Mouse (Mus musculus) megakaryocyte-erythroid progenitor cell, adult 5-6 weeks (primary cell): Measurements from ENCODE around the gene Triobp. TPM values are rescaled to one million over a fixed set of nuclear protein-coding genes. Genes with fewer than 3 reads are reported as not detected.
"Not testable (repeated sequence)": the region's sequence is repeated elsewhere in the genome, so short reads cannot be mapped to it uniquely, and the experiment has no call there.

Experiments
- ATAC-seq: replicated peaks from 2 replicates; pipeline ENCODE4 v1.8.0; 2016; ENCODE audit warnings: mild to moderate bottlenecking, inconsistent platforms; ENCODE audit not compliant: severe bottlenecking, poor library complexity, low FRiP score, low TSS enrichment
- total RNA-seq, 2 experiments: library from RNA; stranded (forward) in 1 of 2; stranded (reverse) in 1 of 2; fragments of 200-1000, 215-1000 nt in 1 of 2; fragments of >200 nt in 1 of 2; fragmentation: Nextera tagmentation in 1 of 2; gene quantifications; 2 replicates each; pipeline ENCODE4 v1.2.3; 2014 to 2017

The Triobp gene
- total RNA-seq, 2 experiments from 2014 or later: 11.2 to 29.1 TPM

DNA sequence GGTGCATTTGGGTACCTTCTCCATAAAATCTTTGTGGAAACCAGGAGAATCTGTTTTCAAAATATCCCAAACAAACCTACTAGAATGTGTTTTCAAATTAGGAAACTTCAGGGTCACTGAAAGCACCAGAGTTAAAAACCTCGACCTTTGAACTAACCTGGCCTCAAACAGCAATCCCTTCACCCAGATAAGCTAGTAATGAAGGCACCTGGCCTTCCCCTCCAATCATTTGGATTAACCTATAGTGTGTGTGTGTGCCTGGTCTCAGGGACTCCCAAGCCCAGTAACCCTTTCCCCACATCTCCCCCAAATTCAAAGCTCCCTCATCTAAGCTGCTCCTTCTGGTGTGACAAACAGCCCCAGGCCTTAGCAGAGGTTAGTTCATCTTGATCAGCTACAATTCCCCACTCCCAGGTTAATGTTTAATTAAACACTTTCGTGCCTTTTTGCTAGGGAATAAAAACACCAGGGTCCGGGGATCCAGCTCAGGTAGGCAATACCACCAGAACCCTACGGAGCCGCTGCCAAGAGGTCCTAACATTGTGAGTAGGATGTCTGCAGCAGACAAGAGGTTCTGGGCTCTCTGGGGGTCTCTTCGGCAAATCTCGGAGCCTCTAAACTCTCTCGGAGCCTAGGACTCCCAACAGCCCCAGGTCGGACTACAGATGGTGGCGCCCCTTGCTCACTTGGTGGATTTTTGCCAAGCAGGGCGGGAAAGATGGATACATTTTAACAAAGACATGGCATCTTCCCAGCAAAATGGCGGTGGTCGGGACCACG, 79.2 kb downstream of the Triobp start:
- ATAC-seq: no peak

DNA sequence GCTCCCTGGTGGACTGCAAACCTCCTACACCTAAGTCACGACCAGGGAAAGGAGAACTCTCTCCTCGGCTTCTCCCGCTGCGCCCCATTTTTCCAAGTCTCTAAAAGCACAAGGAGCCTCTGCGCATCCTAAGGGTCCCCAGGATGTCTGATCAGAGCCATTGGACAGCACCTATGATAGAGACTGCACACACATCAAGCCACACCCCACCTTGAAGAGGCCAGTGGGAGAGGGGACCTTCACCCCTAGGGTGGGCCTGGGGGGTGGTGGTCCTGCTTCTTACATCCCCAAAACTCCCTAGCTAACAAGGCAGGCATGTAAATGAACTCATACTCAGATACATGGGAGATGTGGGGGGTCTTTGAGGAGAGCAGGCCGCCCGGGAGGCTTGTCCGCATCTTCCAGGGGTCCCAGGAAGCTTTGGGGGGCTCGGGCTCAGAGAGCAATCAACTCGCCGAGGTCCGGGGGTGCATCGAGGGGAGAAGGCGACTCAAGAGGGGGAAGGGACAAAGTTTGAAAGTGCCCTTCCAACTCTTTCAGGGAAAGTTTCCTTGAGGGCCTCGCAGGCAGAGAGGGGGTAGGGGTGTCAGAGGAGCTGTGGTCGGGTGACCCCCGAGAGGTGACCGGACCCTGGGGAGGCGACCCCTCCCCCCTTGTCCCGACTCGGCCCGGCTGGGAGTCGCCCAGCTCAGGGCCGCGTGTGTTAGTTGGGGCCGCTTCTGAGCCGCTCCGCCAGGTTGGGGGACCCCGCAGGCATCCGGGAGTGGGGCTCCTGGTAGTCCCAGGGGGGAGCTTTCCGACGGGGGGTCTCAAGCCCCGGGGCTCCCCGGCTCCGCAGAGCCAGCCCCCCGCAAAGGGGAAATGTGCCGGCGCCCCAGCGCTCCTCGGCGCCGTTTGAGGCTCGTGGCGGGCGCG, 80.0 kb downstream of the Triobp start:
- ATAC-seq: no peak

DNA sequence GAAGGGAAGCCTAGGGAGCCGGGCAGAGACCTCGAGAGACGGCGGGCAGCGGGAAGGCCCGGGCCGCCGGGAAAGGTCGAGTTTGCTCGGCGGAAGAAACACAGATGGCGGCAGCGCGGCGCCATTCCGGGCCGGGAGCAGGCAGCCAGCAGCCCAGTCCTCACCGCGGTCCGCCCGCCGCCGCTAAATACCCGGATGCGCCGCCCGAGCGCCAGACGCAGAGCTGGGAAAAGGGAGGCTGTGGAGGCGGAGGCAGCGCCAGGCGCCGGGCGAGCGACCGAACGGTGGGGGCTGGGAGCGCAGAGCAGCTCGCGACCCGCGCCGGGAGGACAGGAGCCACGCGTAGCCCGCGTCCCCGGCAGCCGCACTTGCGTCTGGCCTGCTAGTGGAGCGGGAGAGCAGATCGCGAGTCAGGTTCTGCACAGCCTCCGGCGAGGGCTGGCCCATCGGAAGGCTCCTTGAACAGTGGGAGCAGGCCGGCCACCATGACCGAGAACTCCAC, 80.8 kb downstream of the Triobp start, which contains the start of gene H1f0:
H1f0 (plus strand) TSS at position 214 of the 502 bp plus-strand sequence.
- peak; percentile 61 for ATAC-seq

DNA sequence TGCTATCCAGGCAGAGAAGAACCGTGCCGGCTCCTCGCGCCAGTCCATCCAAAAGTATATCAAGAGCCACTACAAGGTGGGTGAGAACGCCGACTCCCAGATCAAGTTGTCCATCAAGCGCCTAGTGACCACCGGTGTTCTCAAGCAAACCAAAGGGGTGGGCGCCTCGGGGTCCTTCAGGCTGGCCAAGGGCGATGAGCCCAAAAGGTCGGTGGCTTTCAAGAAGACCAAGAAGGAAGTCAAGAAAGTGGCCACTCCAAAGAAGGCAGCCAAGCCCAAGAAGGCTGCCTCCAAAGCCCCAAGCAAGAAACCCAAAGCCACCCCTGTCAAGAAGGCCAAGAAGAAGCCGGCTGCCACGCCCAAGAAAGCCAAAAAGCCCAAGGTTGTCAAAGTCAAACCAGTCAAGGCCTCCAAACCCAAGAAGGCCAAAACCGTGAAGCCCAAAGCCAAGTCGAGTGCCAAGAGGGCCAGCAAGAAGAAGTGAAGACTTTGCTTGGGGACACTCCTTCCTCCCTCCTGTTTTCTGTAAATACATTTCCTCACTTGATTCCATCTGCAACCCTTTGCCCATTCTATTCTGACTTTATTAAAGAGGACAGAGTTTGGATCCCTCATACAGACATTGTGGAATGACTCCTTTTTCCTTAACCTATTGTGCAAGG, 81.4 kb downstream of the Triobp start:
- no peak for ATAC-seq

DNA sequence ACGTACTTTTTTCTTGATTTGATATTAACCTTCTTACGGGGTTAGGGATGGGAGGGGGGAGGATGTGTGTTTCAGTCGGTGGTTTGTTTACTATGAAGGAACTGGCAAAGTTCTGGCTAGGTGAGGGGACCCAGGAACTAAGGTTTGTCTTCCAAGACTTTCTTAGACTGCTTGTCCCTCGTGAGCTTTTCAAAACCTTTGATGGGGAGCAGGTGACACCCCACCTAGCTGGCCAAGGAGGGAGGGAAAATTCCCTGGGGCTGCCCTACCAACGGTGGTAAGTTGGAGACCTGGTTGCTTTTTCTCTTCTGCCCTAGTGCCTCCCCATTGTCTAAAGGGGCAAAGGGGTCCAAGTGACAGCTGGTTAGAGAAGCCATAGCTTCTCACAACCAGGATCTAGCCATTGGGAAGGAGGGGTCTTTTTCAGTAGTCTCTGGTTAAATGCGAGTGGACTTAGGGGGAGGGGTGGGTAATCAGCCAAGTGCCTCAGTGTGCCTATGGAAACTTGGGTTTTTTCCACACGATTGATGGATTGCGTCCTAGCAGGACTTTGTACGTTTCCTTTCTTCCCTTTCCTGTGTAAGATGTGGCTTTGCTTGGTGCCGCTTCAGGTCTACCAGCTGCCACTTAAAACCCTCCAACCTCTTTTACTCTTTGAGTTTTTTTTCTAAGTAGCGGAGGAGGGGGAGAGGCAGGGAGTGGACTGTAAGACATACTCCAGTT, 82.2 kb downstream of the Triobp start:
- ATAC-seq: no peak

DNA sequence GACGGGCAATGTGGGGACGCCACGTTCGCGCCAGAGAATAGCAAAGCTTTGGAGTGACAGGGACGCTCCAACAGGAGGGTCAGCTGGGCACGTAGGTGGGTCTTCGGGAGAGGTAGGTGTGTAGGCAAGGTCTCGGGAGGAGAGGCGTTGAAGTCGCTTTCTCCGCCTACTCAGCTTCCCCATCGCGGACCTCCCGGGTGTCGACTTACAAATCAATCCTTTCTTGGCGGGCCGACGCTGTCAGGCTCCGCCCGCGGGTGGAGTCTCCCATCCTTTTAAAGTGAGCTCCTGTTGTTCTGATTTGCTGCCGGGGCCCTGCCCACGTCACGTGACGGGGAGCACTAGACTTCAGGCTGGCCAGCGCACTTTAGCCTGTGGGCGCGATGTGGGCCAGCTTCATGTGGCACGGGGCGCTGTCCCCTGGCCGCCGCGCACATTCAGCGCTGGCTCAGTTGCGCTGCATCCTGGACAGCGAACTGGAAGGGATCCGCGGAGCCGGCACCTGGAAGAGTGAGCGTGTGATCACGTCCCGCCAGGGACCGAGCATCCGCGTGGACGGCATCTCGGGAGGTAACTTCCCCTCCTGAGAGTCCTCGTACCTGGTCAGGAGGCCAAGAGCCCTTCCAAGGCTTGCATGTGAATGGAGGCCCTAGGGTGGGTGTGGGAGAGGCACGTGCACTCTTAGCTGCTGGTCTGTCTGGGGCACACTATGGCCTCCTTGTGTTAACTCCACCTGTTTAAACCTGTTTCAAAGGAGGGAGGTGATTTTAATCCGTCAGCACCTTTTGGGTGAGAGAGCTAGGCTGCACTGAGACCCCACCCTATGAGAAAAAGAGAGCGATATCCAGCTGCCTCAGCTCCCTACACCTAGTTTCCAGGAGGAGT, 83.3 kb downstream of the Triobp start:
- peak; percentile 64 for ATAC-seq

DNA sequence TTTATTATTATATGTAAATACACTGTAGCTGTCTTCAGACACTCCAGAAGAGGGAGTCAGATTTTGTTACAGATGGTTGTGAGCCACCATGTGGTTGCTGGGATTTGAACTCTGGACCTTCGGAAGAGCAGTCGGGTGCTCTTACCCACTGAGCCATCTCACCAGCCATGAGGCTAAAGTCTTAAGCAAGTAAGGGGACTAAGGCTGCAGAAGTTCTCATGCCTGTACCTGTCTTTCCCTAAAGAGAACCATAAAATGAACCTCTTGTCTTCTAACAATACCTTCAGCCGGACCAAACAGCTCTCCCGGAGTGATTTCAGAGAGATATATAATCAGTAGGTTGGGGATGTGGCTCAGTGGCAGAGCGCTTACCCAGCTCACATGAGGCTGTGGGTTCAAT, 84.4 kb downstream of the Triobp start:
- ATAC-seq: not testable (repeated sequence)

DNA sequence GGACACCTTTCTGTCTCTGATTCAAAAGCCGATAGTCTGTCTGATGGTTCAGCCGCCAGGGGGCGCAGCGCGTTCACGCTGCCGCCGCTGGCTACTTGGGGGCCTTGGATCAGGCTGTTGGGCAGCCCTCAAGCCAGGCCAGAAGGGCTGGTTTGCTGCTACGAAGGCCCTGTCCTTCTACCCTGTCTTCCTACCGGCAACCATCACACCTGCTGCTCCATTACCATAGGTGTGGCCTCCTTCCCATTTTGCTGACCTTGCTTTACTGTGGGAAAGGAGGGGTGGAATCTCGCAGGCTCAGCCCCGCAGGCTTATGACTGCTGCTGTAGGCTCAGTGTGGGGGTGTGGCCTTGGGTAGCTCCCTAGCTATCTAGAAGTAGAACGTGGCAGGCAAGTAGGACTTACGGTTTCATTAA, 90.4 kb downstream of the Triobp start:
- ATAC-seq: peak; percentile 67

- ATAC-seq: no peak
Observed at GRCm38 (mm10) chr15:79038331-79038730, 90.8 kb downstream of the Triobp start.

DNA sequence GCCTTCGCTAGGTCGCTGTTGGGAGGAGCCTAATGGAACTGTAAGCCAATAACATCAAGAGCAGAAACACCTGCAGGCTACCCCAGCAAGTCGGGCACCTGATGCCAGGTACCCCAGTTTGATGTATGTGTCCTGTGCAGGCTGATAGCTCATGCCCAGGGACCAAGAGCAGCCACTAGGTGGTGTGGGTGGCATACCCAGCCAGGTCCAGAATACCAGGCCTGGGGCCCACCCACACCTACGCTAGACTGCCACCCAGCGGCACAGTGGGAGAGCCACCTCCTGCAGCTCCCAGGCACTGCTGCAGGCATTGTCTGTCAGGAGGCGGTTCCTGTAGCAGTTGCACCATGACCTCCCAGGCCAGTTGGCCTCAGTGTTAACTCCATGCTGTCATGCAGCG, 91.3 kb downstream of the Triobp start:
- peak; percentile 90 for ATAC-seq

GRCm38 (mm10) chr15:79040501-79041416, 93.2 kb downstream of the Triobp start:
- ATAC-seq: no peak

DNA sequence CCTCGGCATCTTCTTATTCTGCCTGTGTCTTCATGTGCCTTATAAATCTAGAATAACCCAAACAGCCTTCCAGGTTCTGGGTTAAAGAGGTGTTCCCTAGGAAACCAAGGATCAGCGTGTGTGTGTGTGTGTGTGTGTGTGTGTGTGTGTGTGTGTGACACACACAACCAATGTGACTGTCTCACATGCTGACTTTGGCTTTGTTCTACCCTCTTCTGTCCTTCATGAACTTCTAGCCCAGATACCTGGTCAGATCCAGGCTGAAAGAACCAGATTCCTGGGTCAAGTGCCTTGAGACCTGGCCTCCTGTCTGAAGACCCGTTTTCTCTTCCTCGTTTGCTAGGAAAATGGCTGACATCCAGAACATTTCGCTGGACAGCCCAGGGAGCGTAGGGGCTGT, 94.1 kb downstream of the Triobp start, which contains the start of gene Galr3:
Galr3 (plus strand) TSS at position 301 of the 400 bp plus-strand sequence.
- ATAC-seq: no peak

DNA sequence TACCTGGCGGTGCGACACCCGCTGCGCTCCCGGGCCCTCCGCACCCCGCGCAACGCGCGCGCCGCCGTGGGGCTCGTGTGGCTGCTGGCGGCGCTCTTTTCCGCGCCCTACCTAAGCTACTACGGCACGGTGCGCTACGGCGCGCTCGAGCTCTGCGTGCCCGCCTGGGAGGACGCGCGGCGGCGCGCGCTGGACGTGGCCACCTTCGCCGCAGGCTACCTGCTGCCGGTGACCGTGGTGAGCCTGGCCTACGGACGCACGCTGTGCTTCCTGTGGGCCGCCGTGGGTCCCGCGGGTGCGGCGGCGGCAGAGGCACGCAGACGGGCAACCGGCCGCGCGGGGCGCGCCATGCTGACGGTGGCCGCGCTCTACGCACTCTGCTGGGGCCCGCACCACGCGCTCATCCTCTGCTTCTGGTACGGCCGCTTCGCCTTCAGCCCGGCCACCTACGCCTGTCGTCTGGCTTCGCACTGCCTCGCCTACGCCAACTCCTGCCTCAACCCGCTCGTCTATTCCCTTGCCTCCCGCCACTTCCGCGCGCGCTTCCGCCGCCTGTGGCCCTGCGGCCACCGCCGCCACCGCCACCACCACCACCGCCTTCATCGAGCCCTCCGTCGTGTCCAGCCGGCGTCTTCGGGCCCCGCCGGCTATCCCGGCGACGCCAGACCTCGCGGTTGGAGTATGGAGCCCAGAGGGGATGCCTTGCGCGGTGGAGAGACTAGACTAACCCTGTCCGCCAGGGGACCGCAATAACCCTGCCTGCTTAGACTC, 95.4 kb downstream of the Triobp start:
- no peak for ATAC-seq

DNA sequence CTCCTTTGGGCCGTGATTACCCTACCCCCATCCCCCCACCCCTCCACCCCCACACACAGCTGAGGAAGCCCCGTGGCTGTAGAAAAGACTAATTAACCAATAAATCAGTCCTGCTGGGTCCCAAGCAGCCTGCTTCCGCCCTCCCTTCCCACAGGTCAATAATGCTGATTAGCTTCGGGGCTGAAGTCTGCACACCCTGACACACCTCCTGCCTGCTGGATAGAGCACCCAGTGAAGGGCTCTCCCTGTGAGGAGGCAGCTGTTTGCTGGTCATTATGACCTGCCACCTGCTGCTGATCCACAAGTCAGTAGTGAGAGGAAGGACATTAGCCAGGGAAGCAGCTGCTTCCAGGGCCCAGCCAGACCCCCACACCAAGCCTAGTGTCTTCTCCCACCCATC, 97.3 kb downstream of the Triobp start:
- ATAC-seq: no peak

DNA sequence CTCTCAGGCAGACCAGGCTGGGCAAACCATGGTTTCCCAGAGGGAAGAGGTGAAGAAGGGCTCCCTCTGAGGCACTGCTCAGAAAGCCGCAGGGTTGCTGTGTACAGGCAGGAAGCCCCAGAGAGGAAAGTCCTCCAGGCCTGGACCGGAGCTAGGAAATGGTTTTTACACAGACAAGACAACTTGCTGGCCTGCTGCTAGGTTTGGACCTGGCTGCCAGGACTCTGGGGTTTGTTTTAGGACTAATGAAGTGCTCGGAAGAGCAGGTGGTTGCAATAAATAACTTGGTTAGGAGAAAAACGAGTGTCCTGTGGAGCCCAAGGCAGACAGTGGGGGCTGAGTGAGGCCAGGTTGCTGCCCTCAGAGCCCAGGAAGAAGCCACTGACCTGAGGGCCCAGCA, 100.7 kb downstream of the Triobp start:
- no peak for ATAC-seq

DNA sequence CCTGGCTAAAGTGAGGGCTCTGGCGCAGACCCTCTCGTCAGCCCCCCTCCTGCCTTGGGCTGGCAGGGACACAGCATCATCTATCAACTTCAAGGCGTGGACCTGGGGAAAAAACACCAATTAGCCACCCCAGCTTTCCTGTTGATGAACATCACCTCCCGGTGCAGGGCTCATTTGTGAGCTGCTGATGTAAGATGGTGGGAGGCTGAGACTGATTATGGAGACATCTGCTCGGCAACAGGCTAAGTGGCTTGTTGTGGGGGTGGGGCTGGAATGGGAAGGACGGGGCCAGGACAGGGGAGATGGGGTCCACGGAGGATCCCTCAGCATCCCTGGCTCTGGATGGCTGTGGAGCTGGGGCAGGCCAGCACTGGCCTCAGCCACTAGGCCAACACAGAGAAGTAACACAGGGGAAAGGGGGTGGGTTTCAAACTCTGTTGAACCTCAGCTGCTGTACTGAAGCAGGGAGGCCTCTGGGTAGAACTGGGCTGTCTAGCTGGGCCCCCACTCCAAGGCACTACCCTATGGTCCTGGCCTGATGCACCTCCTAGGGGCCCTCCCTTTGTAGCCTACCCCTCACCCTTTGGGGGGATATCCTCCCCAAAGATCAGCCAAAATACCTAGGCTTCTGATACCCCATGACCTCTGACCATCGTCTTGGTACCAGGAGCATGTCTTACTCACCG, 102.8 kb downstream of the Triobp start:
- no peak for ATAC-seq
